Mouse (Mus musculus) adrenal gland, postnatal 10 days (tissue): ENCODE measurements around the gene Tfeb. TPM values are rescaled to one million over a fixed set of nuclear protein-coding genes. Genes with fewer than 3 reads are reported as not detected.

Source experiments
- DNase-seq: peaks from one replicate; pipeline ENCODE4 v3.0.0; 2021; ENCODE audit warnings: mixed read lengths
- total RNA-seq, 2 experiments: library from RNA; stranded (reverse); gene quantifications; 2 replicates each; pipeline ENCODE4 v1.2.3; 2021

Tfeb gene
- total RNA-seq, 2 experiments from 2014 or later, result 19.9 to 29.7 TPM

DNA sequence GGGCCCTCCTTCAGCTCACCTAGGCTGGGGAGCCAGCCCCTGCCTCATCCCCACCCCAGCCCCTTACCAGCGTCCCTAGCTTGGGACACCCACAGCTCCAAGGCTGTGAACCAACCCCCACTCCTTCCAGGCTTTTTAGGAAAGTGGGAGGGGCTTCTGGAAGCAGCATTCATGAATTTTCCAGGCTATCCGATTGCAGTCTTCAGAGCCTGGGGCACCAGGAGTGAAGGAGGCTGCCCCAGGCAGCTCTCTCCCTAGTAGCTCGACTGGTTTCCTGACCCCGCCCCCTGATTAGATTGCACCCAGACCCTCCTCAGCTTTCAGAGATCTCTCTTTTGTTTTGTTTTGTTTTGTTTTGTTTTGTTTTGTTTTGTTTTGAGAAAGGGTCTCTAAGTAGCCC is 51.5 kb downstream of the Tfeb start:
- DNase-seq, result no peak

- DNase-seq, result no peak
Observed at GRCm38 (mm10) chr17:47788996-47789395, 52.2 kb downstream of the Tfeb start.

DNA sequence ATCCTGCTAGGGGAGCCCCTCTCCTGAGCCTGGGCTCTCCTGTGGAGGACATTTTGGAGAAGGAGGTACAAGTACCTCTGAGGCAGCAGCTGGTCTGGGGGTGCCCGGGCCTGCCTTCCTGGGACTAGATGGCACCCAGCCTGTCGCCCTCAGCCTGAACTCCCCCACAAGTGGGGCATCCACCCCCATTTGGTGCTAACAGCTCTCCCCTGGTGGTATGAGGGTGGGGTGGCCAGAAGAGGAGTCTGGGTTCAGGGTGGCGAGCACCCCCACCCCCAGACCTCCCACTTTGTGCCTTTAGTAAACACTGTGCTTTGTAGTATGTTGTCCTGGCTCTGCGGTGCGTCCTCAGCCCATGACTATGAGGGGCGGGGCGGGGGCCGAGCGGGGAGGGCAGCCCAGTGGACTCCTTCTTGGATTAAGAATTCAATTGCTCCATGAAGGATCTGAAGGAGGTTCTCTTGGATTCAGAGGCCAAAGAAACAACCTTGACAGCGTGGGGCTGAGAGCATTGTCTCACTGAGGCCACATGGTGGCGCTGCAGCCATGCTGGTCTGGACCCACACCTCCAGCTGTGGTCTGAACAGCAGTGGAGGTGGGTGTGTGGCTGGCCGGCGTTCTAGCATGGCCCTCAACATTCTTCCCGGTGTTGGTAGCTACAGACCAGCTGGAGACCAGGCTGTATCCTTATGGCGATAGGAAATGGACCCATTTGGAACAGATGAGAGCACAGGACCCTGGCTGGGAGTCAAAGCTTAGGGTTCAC is 55.5 kb downstream of the Tfeb start:
- DNase-seq, result peak; percentile 86

- DNase-seq, result peak; percentile 94
Observed at GRCm38 (mm10) chr17:47793377-47793776, 56.5 kb downstream of the Tfeb start.

DNA sequence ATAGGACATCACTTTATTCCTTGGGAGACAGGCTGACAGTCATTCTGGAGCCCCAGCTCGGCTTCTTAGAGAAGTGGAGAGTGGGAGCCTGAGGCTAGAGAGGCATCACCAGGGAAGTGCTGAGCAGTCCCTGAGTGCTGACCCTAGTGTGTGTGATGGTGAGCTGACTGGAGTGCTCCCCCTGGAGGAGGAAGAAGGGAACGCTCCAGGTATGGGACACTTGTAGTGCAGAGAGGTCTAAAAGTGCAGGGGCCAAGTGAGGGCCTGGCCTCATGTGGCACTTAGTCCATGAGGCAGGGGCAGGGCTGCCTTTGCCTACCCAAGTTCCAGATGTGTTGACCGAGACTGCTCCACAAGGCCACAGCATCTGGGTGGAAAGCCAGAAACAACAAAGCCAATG is 58.6 kb downstream of the Tfeb start:
- DNase-seq, result peak; percentile 70

DNA sequence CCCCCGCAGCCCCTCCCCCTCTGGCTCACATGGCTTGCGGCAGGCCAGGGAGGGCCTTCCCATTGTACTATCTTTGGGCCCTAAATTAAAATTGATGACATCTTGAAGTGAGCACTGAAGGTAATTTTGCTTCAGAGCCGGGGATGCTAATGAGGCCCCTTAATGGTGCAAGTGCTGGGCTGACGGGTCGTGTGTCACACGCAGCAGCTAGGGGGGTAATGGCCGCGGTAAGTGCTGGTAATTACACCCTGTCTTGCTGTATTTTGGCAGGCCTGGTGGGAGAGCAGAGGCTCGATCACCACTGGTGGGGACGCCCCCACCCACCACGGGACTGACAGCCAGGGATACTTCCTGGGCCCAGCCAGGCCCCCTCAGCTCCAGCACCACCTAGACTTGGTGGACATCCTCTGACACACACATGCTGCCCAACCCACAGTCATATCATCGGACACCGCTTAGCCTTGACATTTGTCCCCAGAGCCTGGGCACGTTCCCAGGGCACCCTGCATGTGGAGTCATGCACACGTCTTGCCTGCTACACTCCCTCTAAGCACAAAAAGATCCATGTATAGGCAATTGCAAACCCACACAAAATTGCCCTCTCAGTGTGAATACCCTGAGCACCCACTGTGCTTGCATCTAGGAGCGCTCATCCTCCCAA is 59.5 kb downstream of the Tfeb start:
- peak; percentile 59 for DNase-seq

DNA sequence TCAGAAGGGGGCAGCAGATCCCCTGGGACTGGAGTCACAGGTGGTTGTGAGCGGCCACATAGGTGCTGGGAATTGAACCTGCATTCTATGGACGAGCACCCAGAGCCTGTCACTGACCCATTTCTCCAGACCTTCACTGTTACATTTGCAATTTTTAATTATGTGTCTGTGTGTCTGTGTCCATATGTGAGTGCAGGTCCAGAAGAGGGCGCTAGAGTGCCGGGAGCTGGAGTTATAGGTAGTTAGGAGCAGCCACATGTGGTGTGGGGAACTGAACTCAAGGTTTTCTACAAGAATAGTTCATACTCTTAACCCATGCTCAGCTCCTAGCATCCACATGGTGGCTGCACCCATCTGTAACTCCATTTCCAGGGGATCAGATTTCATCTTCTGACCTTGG is 60.1 kb downstream of the Tfeb start:
- DNase-seq, result no peak

DNA sequence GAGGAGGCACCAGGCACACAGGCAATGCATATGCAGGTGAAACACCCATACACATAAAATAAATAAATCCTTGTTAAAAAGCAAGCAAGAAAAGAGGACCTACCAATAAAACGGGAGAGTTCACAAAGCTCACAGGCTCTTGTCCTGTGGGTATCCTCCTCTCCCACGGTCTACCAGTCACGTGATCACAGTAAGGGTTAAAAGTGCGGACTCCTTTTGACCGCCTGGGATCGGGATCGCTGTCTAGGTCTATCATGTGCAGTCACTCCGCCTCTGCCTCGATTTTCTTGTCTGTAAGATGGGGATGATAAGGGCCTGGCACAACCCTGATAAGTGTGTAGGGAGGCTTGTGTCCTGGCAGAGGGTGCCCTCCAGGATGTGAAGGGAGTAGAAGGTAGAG is 60.6 kb downstream of the Tfeb start:
- no peak for DNase-seq

- DNase-seq, result no peak
Observed at GRCm38 (mm10) chr17:47802806-47803205, 66.0 kb downstream of the Tfeb start.

DNA sequence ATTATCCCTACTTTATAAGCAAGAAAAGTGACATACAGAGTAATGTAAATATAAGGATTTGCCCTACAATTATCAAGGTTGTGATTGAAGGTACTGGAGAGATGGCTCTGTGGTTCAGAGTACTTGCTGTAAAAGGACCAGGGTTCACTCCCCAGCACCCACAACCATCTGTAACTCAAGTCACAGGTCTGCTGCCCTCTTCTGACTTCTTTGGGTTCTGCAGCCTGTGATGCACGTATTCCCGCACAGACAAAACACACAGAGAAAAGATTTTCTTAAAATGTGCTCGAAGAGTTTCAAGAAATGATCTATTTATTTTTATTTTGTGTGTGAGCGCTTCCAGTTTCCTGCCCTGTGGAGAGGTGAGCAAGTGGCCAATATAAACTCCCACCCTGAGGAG is 66.8 kb downstream of the Tfeb start:
- DNase-seq, result no peak

- no peak for DNase-seq
Observed at GRCm38 (mm10) chr17:47805047-47805835, 68.4 kb downstream of the Tfeb start.

- DNase-seq, result no peak
Observed at GRCm38 (mm10) chr17:47806230-47806629, 69.4 kb downstream of the Tfeb start.

DNA sequence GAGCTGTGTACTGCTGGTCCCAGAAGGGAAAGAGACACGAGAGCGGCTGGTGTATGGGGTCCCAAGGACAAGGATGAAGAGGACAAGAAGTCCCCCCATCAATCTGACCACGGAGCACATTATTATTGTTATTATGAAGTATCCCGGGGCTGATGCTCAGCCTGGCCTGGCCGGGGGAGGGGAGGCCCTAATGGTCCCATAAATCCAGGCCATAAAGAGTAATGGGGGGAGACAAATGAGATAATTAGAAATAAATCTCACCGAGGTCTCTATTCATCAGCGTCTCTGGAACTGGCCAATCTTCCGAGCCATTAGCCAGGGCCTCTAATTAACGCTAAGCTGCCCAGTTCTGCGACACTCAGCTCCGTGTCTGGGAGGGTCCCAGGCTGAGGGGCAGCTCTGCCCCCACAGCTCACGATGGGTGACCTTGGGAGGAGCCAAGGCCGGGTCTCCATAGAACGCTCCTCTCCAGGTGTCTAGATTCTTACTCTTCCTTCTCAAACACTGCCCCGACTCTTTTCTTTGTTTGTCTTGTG is 74.5 kb downstream of the Tfeb start:
- no peak for DNase-seq

DNA sequence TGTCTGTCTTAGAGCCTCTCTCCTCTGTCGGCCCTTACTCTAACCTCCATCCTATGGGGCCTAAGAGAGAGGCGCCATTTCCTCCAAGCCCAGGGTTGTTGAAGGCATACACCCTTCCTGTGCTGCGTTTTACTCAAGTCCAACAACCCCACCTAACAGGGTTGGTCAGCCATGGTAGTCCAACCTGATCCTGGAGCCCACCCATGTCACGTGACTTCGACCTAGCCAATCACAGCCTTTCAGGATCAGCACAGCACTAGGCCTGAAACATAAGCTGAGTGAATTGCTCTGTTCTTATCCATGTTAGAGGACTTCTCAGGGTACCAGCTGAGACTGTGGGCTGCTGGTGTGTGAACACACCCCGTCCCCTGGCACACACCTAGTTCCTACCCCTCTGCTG is 75.4 kb downstream of the Tfeb start:
- DNase-seq, result no peak

DNA sequence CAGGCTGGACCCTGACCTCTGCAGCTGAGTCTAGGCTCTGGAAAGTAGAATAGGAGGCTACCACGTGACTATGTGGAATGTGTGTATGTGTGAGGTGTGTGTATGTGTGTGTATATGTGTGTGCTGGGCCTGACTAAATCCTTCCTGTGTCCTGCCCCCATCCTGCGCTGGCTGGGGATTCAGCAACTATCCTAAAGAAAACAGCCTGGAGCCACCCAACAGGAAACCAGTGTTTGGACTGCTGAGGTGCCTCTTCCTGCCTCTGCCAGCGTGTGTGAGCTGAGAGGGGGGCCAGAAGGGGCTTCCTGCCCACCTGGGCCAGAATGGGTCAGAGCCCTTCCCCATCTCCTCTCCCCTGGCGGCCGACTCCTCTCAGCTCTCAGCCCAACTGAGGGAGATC is 76.8 kb downstream of the Tfeb start:
- DNase-seq, result no peak

- DNase-seq, result no peak
Observed at GRCm38 (mm10) chr17:47814496-47814895, 77.7 kb downstream of the Tfeb start.

- no peak for DNase-seq
Observed at GRCm38 (mm10) chr17:47815446-47815845, 78.6 kb downstream of the Tfeb start.

DNA sequence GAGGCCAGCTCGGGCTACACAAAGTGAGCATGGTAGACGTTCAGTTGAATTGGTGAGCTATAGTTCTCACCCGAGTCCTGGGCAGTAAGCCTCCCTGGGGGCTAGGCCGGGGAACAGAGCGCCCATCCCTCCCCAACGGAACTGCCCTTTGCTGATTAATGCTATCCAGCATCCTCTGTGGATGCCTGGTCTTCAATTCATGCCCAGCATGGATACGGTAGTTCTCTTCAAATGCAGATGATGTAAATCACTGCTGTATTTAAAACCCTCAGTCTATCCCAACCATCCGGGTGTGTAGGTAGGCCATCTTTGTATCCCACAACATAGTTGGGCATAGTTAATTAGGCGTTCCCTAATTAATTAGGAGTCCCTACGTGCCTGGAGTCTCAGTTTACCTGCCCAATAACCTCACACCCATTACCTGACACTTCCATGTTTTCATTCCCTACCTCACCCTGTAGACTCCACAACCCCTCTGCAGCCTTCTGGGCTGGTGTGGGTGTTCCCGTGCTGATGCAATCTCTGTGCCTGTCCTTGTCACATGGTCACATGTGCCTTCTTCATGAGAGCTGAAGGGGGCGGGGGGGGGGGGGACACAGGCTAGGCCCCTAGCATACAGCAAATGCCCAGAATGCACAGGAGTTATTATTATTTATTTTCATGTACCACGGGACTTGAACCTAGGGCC is 81.4 kb downstream of the Tfeb start:
- no peak for DNase-seq

DNA sequence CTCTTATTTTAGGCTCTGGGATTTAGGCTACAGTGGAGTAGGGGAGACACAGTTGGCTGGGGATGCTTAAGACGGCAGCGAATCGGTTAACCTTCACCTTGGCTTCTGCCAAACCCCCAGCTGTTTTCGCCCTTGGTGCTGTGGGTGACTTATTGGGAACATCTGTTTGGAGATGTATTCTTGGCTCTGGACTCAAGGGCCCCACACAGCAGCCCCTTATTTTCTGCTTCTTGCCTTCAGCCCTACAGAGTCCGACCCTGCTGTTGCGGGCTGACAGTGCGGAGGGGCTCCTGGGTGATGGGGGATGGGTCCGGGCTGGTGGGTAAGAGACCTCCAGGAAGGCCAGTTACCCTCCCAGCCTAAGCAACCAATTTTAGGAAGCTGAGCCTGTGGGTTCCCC is 84.5 kb downstream of the Tfeb start:
- DNase-seq, result no peak

DNA sequence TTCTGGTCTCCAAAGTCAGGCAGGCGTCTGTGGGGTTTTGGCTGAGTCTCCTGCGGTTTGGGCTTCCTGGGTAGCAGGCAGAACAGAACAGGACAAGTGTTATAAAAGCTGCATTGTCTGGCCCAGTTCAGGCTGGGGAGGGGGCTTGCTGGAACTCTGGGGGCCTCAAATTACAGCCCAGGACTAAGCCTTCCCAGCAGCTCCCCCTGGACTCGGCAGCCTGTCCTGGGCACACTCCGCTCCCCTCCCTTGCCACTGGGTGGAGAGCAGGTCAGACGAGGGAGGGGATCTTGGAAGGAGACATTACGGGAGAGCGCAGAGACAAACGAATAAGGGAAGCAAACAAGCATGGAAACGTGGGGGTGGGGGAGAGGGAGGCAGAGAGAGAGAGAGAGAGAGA is 94.3 kb downstream of the Tfeb start:
- DNase-seq, result no peak

DNA sequence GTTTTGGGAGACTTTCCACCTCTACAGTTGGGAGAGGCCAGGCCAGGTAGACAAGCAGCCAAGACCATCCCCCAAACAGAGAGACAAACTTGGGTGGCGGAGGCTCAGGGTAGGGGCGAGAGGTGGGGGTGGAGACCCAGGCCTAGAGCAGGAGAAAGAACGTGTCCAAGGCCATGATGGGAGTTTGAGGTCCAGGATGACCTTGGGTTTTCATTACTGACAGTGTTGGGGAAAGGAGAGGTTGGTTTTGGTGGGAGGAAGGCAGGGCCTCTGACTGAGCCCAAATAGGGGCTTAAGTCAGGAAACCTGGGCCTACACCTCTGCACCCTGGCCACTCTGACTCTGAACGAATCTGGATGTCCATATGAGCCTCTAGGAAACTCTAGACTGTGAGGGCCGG is 94.9 kb downstream of the Tfeb start:
- DNase-seq, result no peak

DNA sequence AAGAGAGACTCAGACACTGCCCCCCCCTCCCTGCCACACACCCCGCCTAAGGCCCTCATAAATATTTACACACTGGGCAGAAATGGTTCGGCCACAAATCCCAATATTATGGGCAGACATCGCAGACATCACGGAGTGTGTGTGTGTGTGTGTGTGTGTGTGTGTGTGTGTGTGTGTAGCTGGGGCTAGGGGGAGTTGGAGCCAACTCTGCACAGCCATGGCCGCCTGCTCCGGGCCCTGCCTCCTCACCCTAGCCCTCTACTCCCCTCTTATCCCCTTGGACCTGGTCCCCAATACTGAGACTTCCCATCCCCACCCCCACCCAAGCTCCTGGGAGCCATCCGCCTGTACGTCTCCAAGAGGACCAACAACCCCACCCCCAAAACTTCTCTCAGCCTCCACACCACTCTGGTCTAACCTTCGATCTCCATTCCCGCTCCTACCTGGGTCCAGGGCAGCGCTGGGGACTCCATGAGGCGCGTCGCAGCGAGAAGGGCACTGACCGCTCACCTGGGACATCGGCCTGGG is 95.7 kb downstream of the Tfeb start:
- no peak for DNase-seq
